Mouse (Mus musculus): Measurements from ENCODE around the gene Muc5ac. TPM values are rescaled to one million over a fixed set of nuclear protein-coding genes. Genes with fewer than 3 reads are reported as not detected.

Muc5ac gene
- not detected for polyA plus RNA-seq (2014; fragmentation: Illumina TruSeq; extraction: RNeasy Lipid Tissue Mini Kit (QIAGEN cat#74804); ENCODE audit: low read depth, low replicate concordance)

GRCm38 (mm10) chr7:141788677-141789452 lies at the start of gene Muc5ac:
Gene Muc5ac (plus strand): TSS chr7:141788972.

GRCm38 (mm10) chr7:141838779-141839178 lies 50.0 kb downstream of the Muc5ac start, which contains the start of gene Muc5b:
Gene Muc5b (plus strand): TSS chr7:141839070.

Other genes with a start within 250 kb of the Muc5ac start
- gene Chid1, start 249.1 kb upstream of the Muc5ac start, polyA plus RNA-seq (2014; fragmentation: Illumina TruSeq; extraction: RNeasy Lipid Tissue Mini Kit (QIAGEN cat#74804); ENCODE audit: low read depth, low replicate concordance): 90.3 TPM
- 55.6 TPM for gene Ap2a2, start 226.8 kb upstream of the Muc5ac start, polyA plus RNA-seq (2014; fragmentation: Illumina TruSeq; extraction: RNeasy Lipid Tissue Mini Kit (QIAGEN cat#74804); ENCODE audit: low read depth, low replicate concordance)
- gene Muc6, start 133.7 kb upstream of the Muc5ac start, polyA plus RNA-seq (2014; fragmentation: Illumina TruSeq; extraction: RNeasy Lipid Tissue Mini Kit (QIAGEN cat#74804); ENCODE audit: low read depth, low replicate concordance): not detected
- 5.9 TPM for gene Muc2, start 98.6 kb upstream of the Muc5ac start, polyA plus RNA-seq (2014; fragmentation: Illumina TruSeq; extraction: RNeasy Lipid Tissue Mini Kit (QIAGEN cat#74804); ENCODE audit: low read depth, low replicate concordance)
- gene Muc5b, start 50.1 kb downstream of the Muc5ac start, polyA plus RNA-seq (2014; fragmentation: Illumina TruSeq; extraction: RNeasy Lipid Tissue Mini Kit (QIAGEN cat#74804); ENCODE audit: low read depth, low replicate concordance): 66.0 TPM
- gene Tollip, start 129.5 kb downstream of the Muc5ac start, polyA plus RNA-seq (2014; fragmentation: Illumina TruSeq; extraction: RNeasy Lipid Tissue Mini Kit (QIAGEN cat#74804); ENCODE audit: low read depth, low replicate concordance): 61.8 TPM
- 1.3 TPM for gene Brsk2, start 160.8 kb downstream of the Muc5ac start, polyA plus RNA-seq (2014; fragmentation: Illumina TruSeq; extraction: RNeasy Lipid Tissue Mini Kit (QIAGEN cat#74804); ENCODE audit: low read depth, low replicate concordance)

Data from adipose tissue, adult 10 weeks (tissue).